ENCODE assay signal across 19 mouse cellular contexts in genomic region chr1:54159531-54159930, GRCm38 (mm10). TPM values are rescaled to one million over a fixed set of nuclear protein-coding genes. Genes with fewer than 3 reads are reported as not detected.
DNase-seq lines count a peak whose midpoint lies in the region; ATAC-seq and TF ChIP-seq lines count a peak whose summit lies in the region.
"Had no signal": no experiment of that assay in that cellular context is flagged by ENCODE, and none has a peak within 500 bp of the region (broad histone marks: within the 10 kb centered on the region; RNA-seq: fewer than 3 reads in every experiment).

No protein-coding gene starts in this region.

- no peak for ATAC-seq in hindbrain, postnatal 0 days
- ATAC-seq in hindbrain, embryonic 12.5 days (ENCODE audit: low FRiP score), result no peak
- ATAC-seq: forebrain, embryonic 16.5 days; intestine, embryonic 16.5 days; liver, embryonic 12.5 days had no signal

- no peaks in the 10 kb centered on the region for H3K4me1 ChIP-seq in hindbrain, postnatal 0 days (ENCODE audit: insufficient read depth, low read length)
- no peaks in the 10 kb centered on the region for H3K4me1 ChIP-seq in hindbrain, embryonic 12.5 days
- H3K4me1 ChIP-seq: heart, embryonic 10.5 days; liver, embryonic 12.5 days had no signal

- no peak overlapping the region for H3K4me3 ChIP-seq in hindbrain, postnatal 0 days (ENCODE audit: low read length)
- H3K4me3 ChIP-seq in hindbrain, embryonic 12.5 days, result no peak overlapping the region
- H3K4me3 ChIP-seq: heart, embryonic 10.5 days; left cerebral cortex, adult 2 months; liver, embryonic 12.5 days had no signal

- no peaks in the 10 kb centered on the region for H3K27me3 ChIP-seq in hindbrain, postnatal 0 days (ENCODE audit: insufficient read depth, low read length)
- no peaks in the 10 kb centered on the region for H3K27me3 ChIP-seq in hindbrain, embryonic 12.5 days
- H3K27me3 ChIP-seq: liver, embryonic 12.5 days had no signal

- H3K36me3 ChIP-seq in hindbrain, postnatal 0 days (ENCODE audit: insufficient read depth, low read length), result no peaks in the 10 kb centered on the region
- no peaks in the 10 kb centered on the region for H3K36me3 ChIP-seq in hindbrain, embryonic 12.5 days
- H3K36me3 ChIP-seq: heart, embryonic 10.5 days; liver, embryonic 12.5 days had no signal

- H3K9ac ChIP-seq in hindbrain, postnatal 0 days (replicated peaks; ENCODE audit: low read length), result no peak overlapping the region
- no peak overlapping the region for H3K9ac ChIP-seq in hindbrain, embryonic 12.5 days
- H3K9ac ChIP-seq: liver, embryonic 12.5 days had no signal

- TF ChIP-seq CTCF in hindbrain, postnatal 0 days (IDR thresholded peaks at IDR 0.05; ENCODE audit: low read depth), result no peak

- H3K27ac ChIP-seq in hindbrain, postnatal 0 days, result no peak overlapping the region
- no peak overlapping the region for H3K27ac ChIP-seq in hindbrain, embryonic 12.5 days
- H3K27ac ChIP-seq: heart, embryonic 10.5 days; left cerebral cortex, adult 2 months; liver, embryonic 12.5 days had no signal

- WGBS in hindbrain, postnatal 0 days, result 63% methylated on average over 1 of the region's 1 CpGs
- 83% methylated on average over 1 of the region's 1 CpGs for WGBS in hindbrain, embryonic 12.5 days

- peak; percentile 18 for DNase-seq in cerebellum, adult 11-12 months
- DNase-seq in cerebellum, adult 9-11 months, result no peak
- DNase-seq in hindbrain, postnatal 0 days (ENCODE audit: low spot score), result peak; percentile 31
- peak; percentile 28 for DNase-seq in lung, postnatal 10 days
- no peak for DNase-seq in lung, adult 18-20 months
- DNase-seq in cerebellum, postnatal 14 days, result peak; percentile 15 to 18
- no peak for DNase-seq in spleen, postnatal 4 days (ENCODE audit: low spot score in 2 of 2)
- DNase-seq: B cell, adult 2 months; gastrocnemius, postnatal 14 days; right cerebral cortex, postnatal 25 days; thymus, adult 2 months had no signal

- no peak overlapping the region for H3K4me2 ChIP-seq in hindbrain, postnatal 0 days (ENCODE audit: low read depth, low read length)
- no peak overlapping the region for H3K4me2 ChIP-seq in hindbrain, embryonic 12.5 days (replicated peaks)
- H3K4me2 ChIP-seq: liver, embryonic 12.5 days had no signal

- H3K9me3 ChIP-seq in hindbrain, postnatal 0 days (ENCODE audit: low read length), result no peaks in the 10 kb centered on the region
- H3K9me3 ChIP-seq in hindbrain, embryonic 12.5 days (replicated peaks), result no peaks in the 10 kb centered on the region
- H3K9me3 ChIP-seq: heart, embryonic 10.5 days; liver, embryonic 12.5 days had no signal

RNA-seq across cellular contexts. Expression of gene Hecw2, which starts 35.4 kb away (rescaled TPM):
- 20.4 and 21.1 TPM in 2 replicates for total RNA-seq in hindbrain, postnatal 0 days (2014; rRNA removed)
- 6.3 and 6.7 TPM in 2 replicates for polyA plus RNA-seq in hindbrain, postnatal 0 days (2015; fragmentation: Nextera tagmentation; extraction: Ambion mirVana)
- polyA plus RNA-seq in hindbrain, embryonic 12.5 days (2016; fragmentation: Nextera tagmentation; extraction: Ambion mirVana), result 8.0 and 8.7 TPM in 2 replicates
- total RNA-seq: hematopoietic stem cell, adult 5-6 weeks; monocyte, adult 5-6 weeks had no signal

Comparison
In these comparisons a context has a peak if more than half of its experiments do, and no peak if none do; other contexts are left out.
1. DNase-seq: peak in cerebellum, adult 11-12 months (single experiment), hindbrain, postnatal 0 days (single experiment), lung, postnatal 10 days (single experiment) and cerebellum, postnatal 14 days (2 of 2); none in cerebellum, adult 9-11 months (single experiment), lung, adult 18-20 months (0 of 2) and spleen, postnatal 4 days (0 of 2).